Mouse (Mus musculus) hindbrain, embryonic 12.5 days (tissue): ENCODE results near the gene Pctp. TPM values are rescaled to one million over a fixed set of nuclear protein-coding genes. Genes with fewer than 3 reads are reported as not detected.

Source experiments
- ATAC-seq: fragments of 200-750 bp; cut with Nextera tagmentation; 2 replicates; pipeline ENCODE4 v1.8.0; 2017; ENCODE audit warnings: moderate TSS enrichment; ENCODE audit not compliant: low FRiP score
- H3K27ac ChIP-seq: fragments of 300-500 bp; sonication (generic); 2 replicates; pipeline ENCODE4 v1.5.1; 2016; ENCODE audit warnings: mild to moderate bottlenecking
- H3K27me3 ChIP-seq: fragments of 300-500 bp; sonication (generic); 2 replicates; pipeline ENCODE4 v1.6.1; 2016; ENCODE audit warnings: mild to moderate bottlenecking
- H3K36me3 ChIP-seq: fragments of 300-500 bp; sonication (generic); 2 replicates; pipeline ENCODE4 v1.6.1; 2016; ENCODE audit warnings: mild to moderate bottlenecking
- H3K4me1 ChIP-seq: fragments of 300-500 bp; sonication (generic); 2 replicates; pipeline ENCODE4 v1.6.1; 2016
- H3K4me2 ChIP-seq: fragments of 300-500 bp; sonication (generic); replicated peaks from 2 replicates; pipeline ENCODE4 v1.6.1; 2016; ENCODE audit warnings: mild to moderate bottlenecking
- H3K4me3 ChIP-seq: fragments of 300-500 bp; sonication (generic); 2 replicates; pipeline ENCODE4 v1.5.1; 2016; ENCODE audit warnings: mild to moderate bottlenecking
- H3K9ac ChIP-seq: fragments of 300-500 bp; sonication (generic); 2 replicates; pipeline ENCODE4 v1.6.1; 2016; ENCODE audit warnings: mild to moderate bottlenecking, moderate library complexity
- H3K9me3 ChIP-seq: fragments of 300-500 bp; sonication (generic); replicated peaks from 2 replicates; pipeline ENCODE4 v1.6.1; 2016; ENCODE audit warnings: mild to moderate bottlenecking
- WGBS: fragments of 180-500 bp; shearing (Covaris S2); methylation state at CpG from one replicate; pipeline ENCODE4 v1.1.7; 2016; 5-methylcytosine and 5-hydroxymethylcytosine counted together
- polyA plus RNA-seq: library from polyadenylated mRNA; unstranded; fragments of >200 nt; fragmentation: Nextera tagmentation; extraction: Ambion mirVana; gene quantifications from 2 replicates; pipeline ENCODE4 v1.2.1, GENCODE M21; 2016

Pctp gene
- polyA plus RNA-seq, 1 experiment from 2014 or later, result 4.3 TPM

- H3K9ac ChIP-seq, result no peak overlapping the region
- H3K4me3 ChIP-seq, result no peak overlapping the region
- 37% methylated on average over 10 of the region's 10 CpGs for WGBS
- H3K4me1 ChIP-seq, result peaks cover 2% of the 10 kb centered on the region; the same call in 1 of the 2 replicates
- no peaks in the 10 kb centered on the region for H3K36me3 ChIP-seq
- H3K9me3 ChIP-seq, result no peaks in the 10 kb centered on the region
- H3K27me3 ChIP-seq, result no peaks in the 10 kb centered on the region
- H3K4me2 ChIP-seq, result no peak overlapping the region
- ATAC-seq, result no peak
- no peak overlapping the region for H3K27ac ChIP-seq
These were observed 17.2 kb downstream of the Pctp start for GRCm38 (mm10) chr11:89985200-89986187.

- no peak for ATAC-seq
- no peak overlapping the region for H3K9ac ChIP-seq
- no peaks in the 10 kb centered on the region for H3K9me3 ChIP-seq
- H3K4me1 ChIP-seq, result peaks cover 2% of the 10 kb centered on the region; the same call in 1 of the 2 replicates
- H3K27ac ChIP-seq, result no peak overlapping the region
- no peak overlapping the region for H3K4me2 ChIP-seq
- no peaks in the 10 kb centered on the region for H3K36me3 ChIP-seq
- no peak overlapping the region for H3K4me3 ChIP-seq
- H3K27me3 ChIP-seq, result no peaks in the 10 kb centered on the region
- WGBS, result 87% methylated on average over 5 of the region's 5 CpGs
These were observed 18.3 kb downstream of the Pctp start for GRCm38 (mm10) chr11:89984436-89984835.

GRCm38 (mm10) chr11:89982918-89983317 is 19.8 kb downstream of the Pctp start:
- H3K9ac ChIP-seq, result no peak overlapping the region
- ATAC-seq, result no peak
- WGBS, result 67% methylated on average over 2 of the region's 2 CpGs
- no peak overlapping the region for H3K4me3 ChIP-seq
- H3K9me3 ChIP-seq, result no peaks in the 10 kb centered on the region
- no peaks in the 10 kb centered on the region for H3K27me3 ChIP-seq
- no peaks in the 10 kb centered on the region for H3K36me3 ChIP-seq
- no peak overlapping the region for H3K4me2 ChIP-seq
- no peak overlapping the region for H3K27ac ChIP-seq
- peaks cover 14% of the 10 kb centered on the region for H3K4me1 ChIP-seq

GRCm38 (mm10) chr11:89980106-89980505 is 22.6 kb downstream of the Pctp start:
- H3K9me3 ChIP-seq, result no peaks in the 10 kb centered on the region
- peaks cover 14% of the 10 kb centered on the region for H3K4me1 ChIP-seq
- H3K27me3 ChIP-seq, result 0 out of 2 replicates have a peak, but pooled peaks cover 4% of the 10 kb centered on the region
- H3K4me3 ChIP-seq, result no peak overlapping the region
- WGBS, result 91% methylated on average over 2 of the region's 2 CpGs
- no peak overlapping the region for H3K9ac ChIP-seq
- no peaks in the 10 kb centered on the region for H3K36me3 ChIP-seq
- no peak overlapping the region for H3K27ac ChIP-seq
- ATAC-seq, result no peak
- no peak overlapping the region for H3K4me2 ChIP-seq

DNA sequence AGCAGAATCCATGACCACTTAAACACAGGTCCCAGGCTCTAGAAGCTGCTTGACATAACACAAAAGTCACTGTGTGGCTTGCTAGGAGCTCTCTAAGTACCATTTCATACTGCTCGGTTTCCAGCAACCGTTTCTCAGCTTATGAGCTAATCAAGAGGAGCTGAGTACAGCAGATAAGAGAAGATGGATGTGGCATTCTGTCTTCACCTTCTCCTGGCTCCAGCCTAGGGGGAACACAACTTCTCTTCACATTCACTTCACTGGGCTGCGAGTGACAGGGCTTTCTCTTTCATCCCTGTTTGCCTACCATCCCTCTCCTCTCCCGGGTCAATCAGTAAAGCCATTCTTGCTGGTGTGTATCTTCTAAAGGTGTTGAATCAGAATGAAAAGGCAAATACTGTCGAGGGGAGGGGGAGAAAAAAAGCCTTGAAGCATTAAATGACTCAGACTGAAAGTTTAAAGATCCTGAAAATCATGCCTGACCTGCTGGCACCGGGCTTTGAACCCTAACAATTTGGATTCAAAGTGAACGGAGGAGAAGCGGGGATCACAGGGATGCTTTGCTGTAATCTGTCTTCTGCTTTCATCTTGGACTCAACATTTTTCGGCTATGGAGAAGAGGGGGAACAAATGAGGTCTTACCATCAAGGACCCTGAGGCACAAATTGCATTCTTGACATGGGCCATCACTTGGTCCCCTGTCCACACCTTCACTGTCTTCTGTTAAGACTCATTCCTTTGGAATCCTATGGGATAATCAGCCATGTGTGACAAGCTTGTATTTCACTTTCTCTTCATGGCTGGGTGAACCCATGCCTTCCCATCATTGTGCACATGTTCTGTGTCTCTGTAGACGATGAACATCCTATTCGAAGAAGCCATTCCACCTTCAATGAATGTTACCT is 23.5 kb downstream of the Pctp start:
- 69% methylated on average over 11 of the region's 11 CpGs for WGBS
- Histone ChIP-seq H3K9ac (no peak overlapping the region), H3K4me2 (no peak overlapping the region), H3K36me3 (no peaks in the 10 kb centered on the region), H3K27me3 (0 out of 2 replicates have a peak, but pooled peaks cover 4% of the 10 kb centered on the region), H3K4me1 (peaks cover 14% of the 10 kb centered on the region), H3K9me3 (no peaks in the 10 kb centered on the region), H3K4me3 (no peak overlapping the region), H3K27ac (no peak overlapping the region)
- ATAC-seq, result no peak

DNA sequence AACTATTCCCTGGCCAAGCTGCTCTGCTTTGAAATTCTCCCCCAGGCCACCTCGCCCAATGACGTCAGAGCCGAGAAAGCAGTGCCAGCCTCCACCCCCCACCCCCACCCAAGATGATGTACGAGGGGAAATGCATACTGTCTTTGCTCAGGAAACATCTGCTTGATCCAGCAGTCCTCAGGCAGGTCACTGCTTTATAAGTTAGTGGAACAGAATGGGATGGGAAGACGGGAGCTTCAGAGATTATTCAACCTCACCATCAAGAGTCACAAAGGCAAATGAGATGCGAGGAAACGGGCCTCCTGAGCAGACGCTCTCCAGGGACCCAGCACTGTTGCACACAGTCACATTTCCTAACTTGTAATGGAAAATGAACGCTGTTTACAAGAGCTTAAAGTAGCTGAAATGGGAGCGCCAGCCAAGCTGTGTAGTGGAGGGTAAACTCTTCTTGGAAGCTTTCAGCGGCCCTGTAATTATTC is 24.3 kb downstream of the Pctp start:
- Histone ChIP-seq H3K4me3 (no peak overlapping the region), H3K27me3 (0 out of 2 replicates have a peak, but pooled peaks cover 4% of the 10 kb centered on the region), H3K9me3 (no peaks in the 10 kb centered on the region), H3K4me2 (peak overlapping the region; percentile 17; the same call in 1 of the 2 replicates), H3K9ac (no peak overlapping the region), H3K4me1 (peaks cover 14% of the 10 kb centered on the region), H3K36me3 (no peaks in the 10 kb centered on the region), H3K27ac (no peak overlapping the region)
- WGBS, result 30% methylated on average over 11 of the region's 11 CpGs
- ATAC-seq, result no peak

- no peak for ATAC-seq
- 55% methylated on average over 7 of the region's 7 CpGs for WGBS
These were observed 24.8 kb downstream of the Pctp start for GRCm38 (mm10) chr11:89977746-89978352.

DNA sequence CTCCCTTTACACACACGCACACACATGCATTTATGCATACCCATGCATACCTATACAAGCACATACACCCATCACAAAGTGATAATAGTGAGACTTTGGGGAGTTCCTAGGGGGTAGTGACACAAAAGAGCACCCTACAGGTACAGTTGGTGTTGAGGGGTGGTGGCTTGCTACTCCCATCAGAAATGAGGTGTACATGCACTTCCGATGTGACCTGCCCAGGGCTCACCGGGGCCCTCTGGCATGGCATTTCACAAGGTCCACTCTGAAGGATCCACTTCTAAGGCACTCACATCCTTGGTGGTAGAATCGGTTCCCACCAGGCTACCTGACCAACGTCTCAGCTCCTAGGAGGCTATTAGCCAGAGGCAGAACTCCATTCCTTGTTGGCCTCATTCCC is 26.3 kb downstream of the Pctp start:
- WGBS, result 90% methylated on average over 5 of the region's 5 CpGs
- Histone ChIP-seq H3K36me3 (no peaks in the 10 kb centered on the region), H3K4me2 (no peak overlapping the region), H3K27me3 (0 out of 2 replicates have a peak, but pooled peaks cover 4% of the 10 kb centered on the region), H3K4me1 (peaks cover 17% of the 10 kb centered on the region), H3K4me3 (no peak overlapping the region), H3K9me3 (no peaks in the 10 kb centered on the region), H3K9ac (no peak overlapping the region), H3K27ac (no peak overlapping the region)
- no peak for ATAC-seq

More at GRCm38 (mm10) chr11:89977746-89978352, 24.8 kb downstream of the Pctp start:
- Histone ChIP-seq H3K36me3 (no peaks in the 10 kb centered on the region), H3K9ac (no peak overlapping the region), H3K4me1 (peaks cover 14% of the 10 kb centered on the region), H3K27ac (no peak overlapping the region), H3K4me3 (no peak overlapping the region), H3K9me3 (no peaks in the 10 kb centered on the region), H3K4me2 (peak overlapping the region; percentile 17; the same call in 1 of the 2 replicates), H3K27me3 (0 out of 2 replicates have a peak, but pooled peaks cover 4% of the 10 kb centered on the region)

- Histone ChIP-seq H3K27me3 (no peaks in the 10 kb centered on the region), H3K4me3 (no peak overlapping the region), H3K4me1 (0 out of 2 replicates have a peak, but pooled peaks cover 3% of the 10 kb centered on the region), H3K4me2 (no peak overlapping the region), H3K27ac (no peak overlapping the region), H3K36me3 (no peaks in the 10 kb centered on the region), H3K9ac (no peak overlapping the region), H3K9me3 (no peaks in the 10 kb centered on the region)
- ATAC-seq, result no peak
- WGBS, result 46% methylated on average over 3 of the region's 3 CpGs
These were observed 31.4 kb downstream of the Pctp start for GRCm38 (mm10) chr11:89971296-89971695.

DNA sequence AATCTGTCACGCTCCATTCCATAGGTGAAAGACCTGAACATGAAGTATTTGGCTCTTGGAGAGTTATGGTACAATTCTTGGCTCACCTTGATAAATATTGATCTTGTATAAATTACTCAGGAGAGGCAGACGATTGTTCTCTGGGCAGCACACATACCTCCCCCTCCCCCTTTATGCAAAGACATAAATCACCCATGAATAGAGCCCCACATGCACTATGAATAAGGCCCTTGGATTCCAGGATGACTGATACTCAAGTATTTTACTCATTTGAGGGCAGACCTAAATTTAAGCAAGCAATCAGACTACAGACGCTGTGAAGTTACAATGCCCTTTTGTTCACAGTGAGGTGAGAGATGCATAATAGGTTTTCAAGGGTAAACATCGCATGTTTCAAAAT is 32.0 kb downstream of the Pctp start:
- no peak for ATAC-seq

DNA sequence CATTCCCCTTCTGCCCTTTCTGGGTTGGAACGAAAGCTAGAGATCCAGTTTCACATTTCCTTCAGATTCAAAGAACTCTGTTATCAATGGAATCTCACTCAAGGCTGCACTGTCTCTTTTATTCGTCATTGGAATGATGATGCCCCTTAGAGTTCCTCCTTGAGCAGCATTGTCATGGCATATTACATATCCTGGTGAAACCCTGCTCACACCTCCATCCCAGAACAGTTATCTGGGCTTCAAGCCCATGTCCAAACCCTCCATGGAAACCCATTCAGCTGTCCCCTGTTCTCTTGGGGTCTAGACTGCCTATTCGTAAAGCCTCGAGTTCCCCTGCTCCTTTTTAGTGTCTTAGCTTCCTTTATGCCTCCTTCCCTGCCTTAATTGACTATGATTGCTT is 33.6 kb downstream of the Pctp start:
- H3K27ac ChIP-seq, result no peak overlapping the region
- H3K4me3 ChIP-seq, result no peak overlapping the region
- no peak overlapping the region for H3K9ac ChIP-seq
- no peak for ATAC-seq
- H3K4me2 ChIP-seq, result no peak overlapping the region
- no peaks in the 10 kb centered on the region for H3K36me3 ChIP-seq
- 0 out of 2 replicates have a peak, but pooled peaks cover 3% of the 10 kb centered on the region for H3K4me1 ChIP-seq
- WGBS, result 81% methylated on average over 4 of the region's 4 CpGs
- H3K27me3 ChIP-seq, result no peaks in the 10 kb centered on the region
- no peaks in the 10 kb centered on the region for H3K9me3 ChIP-seq

More for the DNA sequence above, 32.0 kb downstream of the Pctp start:
- no peaks in the 10 kb centered on the region for H3K36me3 ChIP-seq
- H3K4me1 ChIP-seq, result 0 out of 2 replicates have a peak, but pooled peaks cover 3% of the 10 kb centered on the region
- H3K27ac ChIP-seq, result no peak overlapping the region
- H3K27me3 ChIP-seq, result no peaks in the 10 kb centered on the region
- H3K4me3 ChIP-seq, result no peak overlapping the region
- no peak overlapping the region for H3K4me2 ChIP-seq
- 57% methylated on average over 4 of the region's 4 CpGs for WGBS
- H3K9ac ChIP-seq, result no peak overlapping the region
- no peaks in the 10 kb centered on the region for H3K9me3 ChIP-seq
